Mouse (Mus musculus) E14TG2a.4 (cell line): ENCODE results near the gene Pmch.

Experiments
- CTCF ChIP-seq: conservative IDR thresholded peaks from 2 replicates; pipeline ENCODE4 v1.5.1; 2014; ENCODE audit warnings: low read length
- NANOG ChIP-seq: IDR thresholded peaks from 2 replicates; pipeline ENCODE4 v1.6.1; 2014; ENCODE audit warnings: borderline replicate concordance, low read length, mixed read lengths

GRCm38 (mm10) chr10:88063436-88063835 is 27.4 kb upstream of the Pmch start:
- TF ChIP-seq CTCF (no peak), NANOG (no peak)
